Mouse (Mus musculus): ENCODE results near the gene Ccpg1.

DNA sequence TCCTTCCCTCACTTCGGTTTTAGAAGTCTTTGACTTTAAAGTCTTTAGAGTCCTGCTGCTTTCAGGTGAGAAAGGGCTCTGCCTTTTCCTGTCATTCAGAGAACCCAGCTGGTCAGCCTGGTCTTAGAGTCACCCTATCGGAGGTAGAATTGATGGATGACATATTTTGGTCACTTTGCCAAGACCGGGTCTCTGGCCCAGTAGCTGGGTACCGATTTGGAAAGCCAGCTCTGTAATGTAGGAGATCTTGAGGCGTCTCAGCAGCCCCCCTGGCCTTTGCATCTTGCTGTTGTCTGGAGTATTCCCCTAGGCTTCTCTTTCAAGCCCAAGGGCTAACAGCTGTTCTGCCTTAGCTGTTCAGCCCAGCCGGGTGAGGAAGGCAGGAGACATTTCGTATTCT, 60.0 kb downstream of the Ccpg1 start:
- TF ChIP-seq POLR2A (IDR thresholded peaks at IDR 0.05; ENCODE audit: extremely low read depth, insufficient read depth, low read length) (no peak), CTCF (IDR thresholded peaks at IDR 0.05; ENCODE audit: extremely low read depth, insufficient read depth, low read length) (no peak)
